Mouse (Mus musculus): ENCODE data around the gene Wbp4.

DNA sequence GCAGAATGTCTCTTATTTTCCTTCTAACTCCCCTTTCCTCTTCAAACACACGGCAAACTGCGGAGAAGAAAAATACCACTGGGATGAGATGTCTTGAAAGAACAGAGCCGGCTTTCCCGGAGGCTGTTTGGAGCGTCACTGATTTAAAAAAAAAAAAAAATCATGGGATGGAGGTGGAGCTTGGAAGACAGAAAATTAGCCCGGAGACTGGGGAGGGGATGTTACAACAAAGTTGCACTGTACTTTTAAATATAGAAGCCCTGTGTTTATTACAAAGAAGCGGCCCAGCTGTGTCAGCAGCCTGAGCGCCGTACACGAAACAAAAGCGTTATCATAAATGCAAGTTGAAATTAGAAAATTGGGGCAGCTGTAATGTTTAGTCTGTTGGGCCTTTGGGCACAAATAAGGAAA, 936 bp upstream of the Wbp4 start:
- TF ChIP-seq POLR2A (IDR thresholded peaks at IDR 0.05; ENCODE audit: insufficient read depth, low read length) (no peak), CTCF (IDR thresholded peaks at IDR 0.05; ENCODE audit: low read depth, low read length) (no peak), EP300 (IDR thresholded peaks at IDR 0.05; ENCODE audit: insufficient read depth, low read depth, low read length) (no peak)

Data from ES-Bruce4 (cell line).